Mouse (Mus musculus) embryo, embryonic 11.5 days (tissue): Measurements from ENCODE around the gene Hist1h4h.
A peak's percentile ranks its signal among the peaks of the same experiment; 100 is the strongest.
"Not testable (repeated sequence)": the region's sequence is repeated elsewhere in the genome, so short reads cannot be mapped to it uniquely, and the experiment has no call there.

Experiments
- DNase-seq: peaks from one replicate; pipeline ENCODE4 v3.0.0-alpha.2; 2012; ENCODE audit warnings: low read depth, low spot score

Hist1h4h gene

DNA sequence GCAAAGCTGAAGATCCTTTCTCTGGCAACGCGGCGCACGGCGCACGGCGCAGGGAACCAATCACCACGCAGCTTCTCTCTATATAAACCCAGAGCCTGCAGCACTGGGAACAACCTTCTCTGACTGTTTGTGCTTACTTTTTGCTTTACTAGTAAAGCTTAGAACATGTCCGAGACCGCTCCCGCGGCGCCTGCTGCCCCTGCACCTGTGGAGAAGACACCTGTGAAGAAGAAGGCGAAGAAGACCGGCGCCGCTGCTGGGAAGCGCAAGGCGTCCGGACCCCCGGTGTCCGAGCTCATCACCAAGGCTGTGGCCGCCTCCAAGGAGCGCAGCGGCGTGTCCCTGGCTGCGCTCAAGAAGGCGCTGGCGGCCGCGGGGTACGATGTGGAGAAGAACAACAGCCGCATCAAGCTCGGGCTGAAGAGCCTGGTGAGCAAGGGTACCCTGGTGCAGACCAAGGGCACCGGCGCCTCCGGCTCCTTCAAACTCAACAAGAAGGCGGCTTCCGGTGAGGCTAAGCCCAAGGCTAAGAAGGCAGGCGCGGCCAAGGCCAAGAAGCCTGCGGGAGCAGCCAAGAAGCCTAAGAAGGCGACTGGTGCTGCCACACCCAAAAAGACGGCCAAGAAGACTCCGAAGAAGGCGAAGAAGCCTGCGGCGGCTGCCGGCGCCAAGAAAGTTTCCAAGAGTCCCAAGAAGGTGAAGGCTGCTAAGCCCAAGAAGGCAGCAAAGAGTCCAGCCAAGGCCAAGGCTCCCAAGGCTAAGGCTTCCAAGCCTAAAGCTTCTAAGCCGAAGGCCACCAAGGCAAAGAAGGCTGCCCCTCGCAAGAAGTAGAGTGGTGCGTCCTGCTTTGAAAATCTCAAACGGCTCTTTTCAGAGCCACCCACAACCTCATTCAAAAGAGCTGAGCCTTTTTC, 24.3 kb downstream of the Hist1h4h start:
- no peak for DNase-seq

DNA sequence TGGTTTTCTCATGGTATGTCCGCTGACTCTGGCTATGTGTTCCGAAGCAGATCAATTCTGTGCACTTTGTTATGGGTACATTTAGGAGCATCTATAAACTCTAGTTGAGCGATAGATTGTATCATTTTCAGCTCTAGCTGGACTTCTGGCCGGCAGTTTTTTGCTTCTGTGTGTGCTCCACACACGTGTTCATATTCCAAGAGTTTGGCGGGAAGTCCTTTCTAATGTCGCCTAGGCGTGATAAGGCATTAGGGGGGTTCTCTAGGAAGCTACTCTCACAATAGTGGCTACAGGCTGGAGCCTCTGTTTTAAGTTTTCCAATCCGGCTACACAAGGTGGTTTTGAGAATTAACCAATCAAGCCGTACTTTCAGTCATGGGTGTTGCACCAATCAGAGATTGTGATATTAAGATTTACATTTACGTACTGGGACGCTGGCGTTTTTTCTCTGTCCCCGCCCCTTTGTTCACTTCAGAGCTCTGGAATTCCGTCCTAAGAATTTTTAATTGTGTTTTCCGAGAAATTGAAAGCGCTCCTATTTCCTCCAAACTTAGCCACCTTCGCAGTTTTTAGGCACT, 25.1 kb downstream of the Hist1h4h start:
- DNase-seq = no peak

DNA sequence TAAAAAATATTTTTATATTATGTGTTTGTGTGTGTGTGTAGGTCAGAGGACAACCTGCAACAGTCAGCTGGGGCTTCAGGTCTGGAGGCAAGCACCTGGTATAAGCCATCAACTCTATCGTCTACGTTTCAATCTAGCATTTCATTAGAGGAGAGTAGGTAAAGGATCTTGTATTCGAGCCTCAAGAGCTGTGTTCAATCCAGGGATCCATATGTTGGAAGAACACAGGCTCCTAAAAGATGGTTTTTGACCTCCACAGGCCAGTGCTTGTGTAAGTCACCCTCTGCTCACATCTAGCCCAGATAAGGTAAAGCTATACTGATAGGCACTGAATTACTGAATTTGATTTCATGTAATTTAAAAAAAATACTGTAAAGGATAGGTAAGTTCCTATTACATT, 26.1 kb downstream of the Hist1h4h start:
- DNase-seq = no peak

DNA sequence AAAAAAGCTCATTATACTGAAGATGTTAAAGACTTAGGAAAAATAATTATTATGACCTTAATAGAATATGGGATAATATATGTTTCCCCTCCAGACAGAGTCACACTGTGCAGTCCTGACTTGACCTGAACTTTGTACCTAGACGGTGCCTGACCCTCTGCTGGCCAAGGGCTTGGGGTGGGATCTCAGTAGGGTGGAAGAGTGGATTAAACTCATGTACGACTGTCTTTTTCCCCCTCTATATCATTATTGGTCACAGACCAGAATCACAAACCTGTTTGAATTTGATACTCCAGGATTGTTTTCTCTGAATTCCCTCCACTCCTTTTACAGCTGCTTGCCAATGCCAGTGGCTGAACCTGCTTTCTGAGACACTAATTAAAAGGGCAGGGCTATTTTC, 29.8 kb downstream of the Hist1h4h start:
- DNase-seq = not testable (repeated sequence)

DNA sequence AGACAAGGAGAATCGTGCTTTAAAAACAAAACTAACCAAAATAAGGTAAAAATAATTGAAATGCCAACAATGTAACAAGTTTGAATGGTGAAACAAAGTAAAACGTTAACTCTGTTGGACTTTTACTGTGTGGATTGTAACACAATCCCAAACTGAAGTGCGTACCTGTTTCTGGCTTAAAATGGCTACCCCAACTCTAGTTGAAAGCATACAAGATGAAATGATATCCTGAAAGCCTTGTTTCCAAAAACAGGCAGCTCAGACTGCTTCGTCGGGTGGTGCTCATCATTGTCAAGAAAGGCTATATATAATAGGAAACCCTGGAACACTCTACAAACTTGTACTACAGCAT, 30.7 kb downstream of the Hist1h4h start:
- DNase-seq = not testable (repeated sequence)

DNA sequence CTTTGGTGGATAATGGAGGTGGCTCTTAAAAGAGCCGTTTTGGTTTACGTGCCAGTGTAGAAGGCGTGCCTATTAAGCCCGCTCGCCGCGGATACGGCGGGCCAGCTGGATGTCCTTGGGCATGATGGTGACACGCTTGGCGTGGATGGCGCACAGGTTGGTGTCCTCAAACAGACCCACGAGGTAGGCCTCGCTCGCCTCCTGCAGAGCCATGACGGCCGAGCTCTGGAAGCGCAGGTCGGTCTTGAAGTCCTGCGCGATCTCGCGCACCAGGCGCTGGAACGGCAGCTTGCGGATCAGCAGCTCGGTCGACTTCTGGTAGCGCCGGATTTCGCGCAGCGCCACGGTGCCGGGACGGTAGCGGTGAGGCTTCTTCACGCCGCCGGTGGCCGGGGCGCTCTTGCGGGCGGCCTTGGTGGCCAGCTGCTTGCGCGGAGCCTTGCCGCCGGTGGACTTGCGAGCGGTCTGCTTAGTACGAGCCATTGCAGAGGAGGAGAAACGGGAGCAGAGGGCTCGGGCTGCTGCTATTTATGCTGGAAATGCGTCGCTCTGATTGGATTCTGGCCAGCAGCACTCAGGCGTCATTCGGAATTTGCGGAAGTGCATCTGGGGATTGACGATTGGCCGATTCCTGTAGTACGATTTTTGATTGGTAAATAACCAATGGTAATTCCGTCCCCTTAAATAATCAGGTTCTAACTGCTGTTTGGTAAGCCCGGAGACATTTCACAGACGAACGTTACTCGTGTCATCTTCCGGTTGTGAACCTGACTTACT, 31.2 kb downstream of the Hist1h4h start, which contains the start of gene Hist1h3e:
Gene Hist1h3e, minus strand, starts transcription at position 487 of the 777 bp plus-strand sequence.
- DNase-seq = peak; percentile 94

DNA sequence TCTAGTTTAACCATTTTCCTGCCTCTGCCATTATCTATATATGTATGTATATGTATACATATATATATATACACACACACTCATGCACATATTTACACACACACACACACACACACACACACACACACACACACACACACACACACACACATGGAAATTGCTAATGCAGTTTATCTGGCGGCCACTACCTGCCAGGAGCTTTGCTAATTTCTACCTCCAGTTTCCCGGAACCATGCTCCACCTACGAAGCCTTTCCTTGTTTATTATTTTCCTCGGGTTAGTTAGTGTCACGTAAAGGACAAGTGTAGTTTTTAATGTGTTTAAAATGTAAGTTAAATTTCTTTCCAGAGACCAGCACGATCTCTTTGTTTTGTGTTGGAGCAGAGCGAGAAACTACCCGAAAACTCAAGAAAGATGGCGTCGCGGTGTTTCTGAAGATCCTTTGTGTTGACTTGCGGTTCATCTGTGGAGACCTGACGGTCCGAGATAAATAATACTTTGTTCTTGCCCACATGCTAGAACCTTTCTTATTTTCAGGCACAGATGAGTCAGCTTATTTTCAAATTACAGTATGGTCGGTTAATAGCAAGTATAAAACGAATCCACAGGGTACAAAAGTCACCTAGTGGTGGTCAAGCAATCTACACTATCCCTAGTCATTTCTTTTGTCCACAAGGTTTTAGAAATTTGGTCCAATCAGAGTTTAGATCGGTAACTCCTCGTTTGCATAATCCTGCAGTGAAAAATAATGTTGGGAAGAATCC, 32.0 kb downstream of the Hist1h4h start:
- no peak for DNase-seq

DNA sequence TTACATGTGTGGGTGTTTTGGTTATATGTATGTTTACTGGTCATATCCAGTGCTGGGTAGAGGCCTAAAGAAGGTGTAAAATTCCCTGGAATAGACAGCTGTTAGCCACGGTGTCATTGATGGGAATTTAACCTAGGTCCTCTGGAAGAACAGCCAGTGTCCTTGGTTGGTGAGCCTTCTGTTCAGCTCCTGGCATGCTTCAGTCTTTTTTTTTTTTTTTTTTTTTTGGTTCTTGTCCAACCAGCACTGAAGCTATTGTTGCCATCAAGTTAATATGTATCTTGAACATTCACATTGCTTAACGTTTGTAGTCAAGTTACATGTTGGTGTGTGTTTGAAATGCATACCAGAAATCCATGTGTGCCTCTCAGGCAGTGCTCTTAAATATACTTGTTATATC, 33.6 kb downstream of the Hist1h4h start:
- DNase-seq = no peak

DNA sequence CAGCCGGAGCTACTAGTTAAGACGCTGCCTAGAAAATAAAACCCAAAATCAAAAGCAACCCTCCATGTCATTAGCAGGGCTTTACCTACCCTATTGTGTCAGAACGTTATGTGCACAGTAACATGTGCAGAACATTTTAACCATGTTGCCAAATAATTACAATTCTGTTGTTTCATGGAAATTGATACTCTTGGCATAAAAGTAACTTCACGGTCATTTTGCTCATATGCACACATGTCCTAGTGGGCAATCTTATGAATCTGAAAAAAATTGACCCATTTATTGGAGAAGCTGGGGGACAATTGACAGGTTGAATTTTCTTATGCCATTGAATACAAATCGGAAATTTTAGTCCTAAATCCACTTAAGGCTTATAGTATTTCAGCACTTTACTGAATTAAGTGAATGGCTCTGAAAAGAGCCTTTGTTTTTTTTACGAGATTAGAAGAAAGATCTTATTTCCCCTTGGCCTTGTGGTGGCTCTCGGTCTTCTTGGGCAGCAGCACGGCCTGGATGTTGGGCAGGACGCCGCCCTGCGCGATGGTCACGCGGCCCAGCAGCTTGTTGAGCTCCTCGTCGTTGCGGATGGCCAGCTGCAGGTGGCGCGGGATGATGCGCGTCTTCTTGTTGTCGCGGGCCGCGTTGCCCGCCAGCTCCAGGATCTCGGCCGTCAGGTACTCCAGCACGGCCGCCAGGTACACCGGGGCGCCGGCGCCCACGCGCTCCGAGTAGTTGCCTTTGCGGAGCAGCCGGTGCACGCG, 39.6 kb downstream of the Hist1h4h start:
- not testable (repeated sequence) for DNase-seq

DNA sequence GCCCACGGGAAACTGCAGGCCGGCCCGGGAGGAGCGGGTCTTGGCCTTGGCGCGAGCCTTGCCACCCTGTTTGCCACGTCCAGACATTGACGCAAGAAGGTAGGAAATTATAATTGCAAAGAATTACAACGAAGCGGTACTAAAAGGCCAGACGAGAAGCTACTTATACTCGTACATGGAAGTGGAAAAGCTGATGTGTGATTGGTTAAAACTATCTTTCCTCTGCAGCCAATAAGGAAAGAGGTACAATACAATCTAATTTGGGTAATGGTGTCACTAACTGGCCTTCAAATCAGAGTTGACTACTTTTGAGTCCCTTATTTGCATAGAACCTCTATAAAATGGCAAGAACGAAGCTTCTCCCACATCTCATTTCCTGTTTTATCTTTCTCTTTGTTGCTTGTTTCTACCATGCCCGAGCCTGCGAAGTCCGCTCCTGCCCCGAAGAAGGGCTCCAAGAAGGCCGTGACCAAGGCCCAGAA, 40.2 kb downstream of the Hist1h4h start, which contains the start of the genes Hist1h2ae and Hist1h2bg:
Gene Hist1h2ae, minus strand, starts transcription at position 199 of the 482 bp plus-strand sequence.
Gene Hist1h2bg, plus strand, starts transcription at position 375 of the 482 bp plus-strand sequence.
- no peak for DNase-seq

DNA sequence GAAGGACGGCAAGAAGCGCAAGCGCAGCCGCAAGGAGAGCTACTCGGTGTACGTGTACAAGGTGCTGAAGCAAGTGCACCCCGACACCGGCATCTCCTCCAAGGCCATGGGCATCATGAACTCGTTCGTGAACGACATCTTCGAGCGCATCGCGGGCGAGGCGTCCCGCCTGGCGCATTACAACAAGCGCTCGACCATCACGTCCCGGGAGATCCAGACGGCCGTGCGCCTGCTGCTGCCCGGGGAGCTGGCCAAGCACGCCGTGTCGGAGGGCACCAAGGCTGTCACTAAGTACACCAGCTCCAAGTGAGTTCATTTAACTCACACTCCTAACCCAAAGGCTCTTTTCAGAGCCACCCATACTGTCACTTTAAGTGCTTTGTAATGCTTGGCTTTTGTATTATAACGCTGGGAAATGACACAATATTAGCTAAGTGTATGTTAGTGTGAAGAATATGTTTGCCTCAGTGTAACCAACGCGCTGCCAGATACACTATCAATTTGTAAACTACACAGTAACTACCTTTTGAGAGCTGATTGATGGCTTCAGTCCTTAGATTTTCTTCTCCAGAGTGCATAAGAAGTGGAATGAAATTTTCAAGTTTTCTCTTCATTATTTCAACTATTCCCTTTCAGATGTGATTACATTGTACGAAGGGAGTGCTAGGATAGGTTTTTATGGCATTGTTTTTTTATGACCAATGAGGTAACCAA, 40.8 kb downstream of the Hist1h4h start:
- not testable (repeated sequence) for DNase-seq

DNA sequence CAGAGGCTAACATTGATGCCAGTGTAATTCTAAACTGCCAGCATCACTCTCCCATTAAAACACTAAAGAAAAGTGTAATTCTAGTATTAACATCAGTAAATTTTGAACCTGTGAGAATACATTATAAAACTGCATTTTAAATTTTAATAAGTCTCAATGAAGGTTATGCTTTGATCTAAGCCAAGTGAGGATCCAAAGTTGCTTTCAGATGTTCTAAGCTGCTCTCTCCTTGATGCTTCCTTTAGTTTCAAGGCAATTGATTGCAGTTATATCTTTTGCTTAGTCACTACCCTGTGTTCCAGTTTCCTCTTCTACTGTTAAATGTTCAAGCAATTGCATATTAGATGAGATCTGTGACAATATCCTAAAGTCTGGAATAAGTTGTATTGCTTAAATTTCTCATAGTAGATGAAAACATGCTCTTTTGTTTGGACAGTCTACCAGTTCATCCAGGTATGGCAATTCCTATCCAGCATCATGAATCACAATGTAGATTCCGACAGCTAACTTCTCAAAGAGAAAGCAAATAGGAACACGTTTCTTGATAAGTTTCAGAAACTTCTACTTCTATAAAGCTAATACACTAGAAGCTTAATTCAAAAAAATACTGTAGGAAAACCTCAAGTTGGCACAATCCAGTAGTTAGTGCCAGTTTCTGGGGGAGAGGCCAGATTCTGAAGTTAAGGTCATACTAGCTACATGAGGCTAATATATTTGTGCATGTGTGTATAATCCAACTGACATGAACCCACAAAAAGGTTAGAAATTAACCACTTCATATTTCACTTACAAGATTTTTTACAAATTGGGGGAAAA, 41.6 kb downstream of the Hist1h4h start:
- no peak for DNase-seq

DNA sequence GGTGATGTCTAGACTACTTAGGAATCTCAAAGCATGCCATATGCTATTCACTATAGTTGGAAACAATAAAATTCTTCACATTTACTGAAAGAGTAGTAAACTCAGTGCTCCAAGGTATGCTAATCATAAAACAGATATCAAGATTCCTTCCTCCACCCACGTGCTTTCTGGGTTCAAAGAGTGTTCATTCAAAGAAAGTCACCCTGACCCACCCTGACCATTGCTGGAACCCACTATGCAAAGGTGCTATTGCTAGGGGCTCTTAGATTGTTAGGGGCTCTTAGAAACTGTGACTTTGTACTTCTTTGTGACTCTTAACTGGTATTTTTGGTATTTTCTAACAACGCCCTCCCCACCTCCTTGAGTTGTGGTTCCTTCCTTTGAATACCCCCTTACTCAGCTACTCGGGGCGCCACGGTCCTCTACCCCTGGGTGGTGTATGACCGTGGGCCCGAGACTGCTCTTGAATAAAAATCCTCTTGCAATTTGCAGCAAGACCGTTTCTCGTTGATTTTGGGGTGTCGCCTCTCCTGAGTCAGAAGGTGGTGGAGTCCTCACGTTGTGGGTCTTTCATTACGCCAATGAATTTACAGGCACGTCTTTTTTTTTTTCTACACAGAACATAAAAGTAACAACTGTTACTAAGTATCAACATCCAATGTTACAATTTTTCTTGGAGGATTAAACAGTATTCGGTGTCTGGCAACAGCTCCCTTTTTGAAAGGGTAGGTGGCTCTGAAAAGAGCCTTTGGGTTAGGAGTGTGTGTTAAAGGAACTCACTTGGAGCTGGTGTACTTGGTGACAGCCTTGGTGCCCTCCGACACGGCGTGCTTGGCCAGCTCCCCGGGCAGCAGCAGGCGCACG, 42.4 kb downstream of the Hist1h4h start:
- DNase-seq = not testable (repeated sequence)

DNA sequence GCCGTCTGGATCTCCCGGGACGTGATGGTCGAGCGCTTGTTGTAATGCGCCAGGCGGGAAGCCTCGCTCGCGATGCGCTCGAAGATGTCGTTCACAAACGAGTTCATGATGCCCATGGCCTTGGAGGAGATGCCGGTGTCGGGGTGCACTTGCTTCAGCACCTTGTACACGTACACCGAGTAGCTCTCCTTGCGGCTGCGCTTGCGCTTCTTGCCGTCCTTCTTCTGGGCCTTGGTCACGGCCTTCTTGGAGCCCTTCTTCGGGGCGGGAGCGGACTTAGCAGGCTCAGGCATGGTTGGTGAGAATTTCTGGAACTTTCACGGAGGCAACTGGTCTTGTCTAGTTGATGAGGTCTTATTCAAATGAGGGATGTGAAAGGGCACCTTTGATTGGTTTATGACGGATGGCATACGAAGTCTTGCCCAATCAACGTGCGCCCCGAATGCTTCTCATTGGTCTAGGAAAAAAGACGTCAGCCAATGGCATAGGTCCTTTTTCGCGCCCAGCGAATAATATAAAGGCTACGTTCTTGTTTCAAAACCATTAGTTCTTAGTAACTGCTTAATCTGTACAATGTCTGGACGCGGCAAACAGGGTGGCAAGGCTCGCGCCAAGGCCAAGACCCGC, 43.2 kb downstream of the Hist1h4h start, which contains the start of the genes Hist1h2bf and Hist1h2ad:
Gene Hist1h2bf, minus strand, starts transcription at position 299 of the 627 bp plus-strand sequence.
Gene Hist1h2ad, plus strand, starts transcription at position 484 of the 627 bp plus-strand sequence.
- peak; percentile 91 for DNase-seq

DNA sequence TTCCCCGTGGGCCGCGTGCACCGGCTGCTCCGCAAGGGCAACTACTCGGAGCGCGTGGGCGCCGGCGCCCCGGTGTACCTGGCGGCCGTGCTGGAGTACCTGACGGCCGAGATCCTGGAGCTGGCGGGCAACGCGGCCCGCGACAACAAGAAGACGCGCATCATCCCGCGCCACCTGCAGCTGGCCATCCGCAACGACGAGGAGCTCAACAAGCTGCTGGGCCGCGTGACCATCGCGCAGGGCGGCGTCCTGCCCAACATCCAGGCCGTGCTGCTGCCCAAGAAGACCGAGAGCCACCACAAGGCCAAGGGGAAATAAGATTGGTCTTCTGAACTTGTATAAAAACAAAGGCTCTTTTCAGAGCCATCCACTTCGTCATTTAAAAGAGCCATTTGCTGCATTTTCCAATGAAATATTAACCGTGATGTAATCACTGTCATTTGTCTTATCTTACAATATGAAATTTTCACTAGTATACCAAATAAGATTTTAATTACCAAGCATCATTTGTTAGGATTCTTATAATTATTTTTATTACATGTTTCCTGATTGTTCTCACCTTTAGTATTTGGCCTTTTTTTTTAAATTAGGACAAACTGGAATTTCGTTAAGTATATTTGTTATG, 43.8 kb downstream of the Hist1h4h start:
- not testable (repeated sequence) for DNase-seq

DNA sequence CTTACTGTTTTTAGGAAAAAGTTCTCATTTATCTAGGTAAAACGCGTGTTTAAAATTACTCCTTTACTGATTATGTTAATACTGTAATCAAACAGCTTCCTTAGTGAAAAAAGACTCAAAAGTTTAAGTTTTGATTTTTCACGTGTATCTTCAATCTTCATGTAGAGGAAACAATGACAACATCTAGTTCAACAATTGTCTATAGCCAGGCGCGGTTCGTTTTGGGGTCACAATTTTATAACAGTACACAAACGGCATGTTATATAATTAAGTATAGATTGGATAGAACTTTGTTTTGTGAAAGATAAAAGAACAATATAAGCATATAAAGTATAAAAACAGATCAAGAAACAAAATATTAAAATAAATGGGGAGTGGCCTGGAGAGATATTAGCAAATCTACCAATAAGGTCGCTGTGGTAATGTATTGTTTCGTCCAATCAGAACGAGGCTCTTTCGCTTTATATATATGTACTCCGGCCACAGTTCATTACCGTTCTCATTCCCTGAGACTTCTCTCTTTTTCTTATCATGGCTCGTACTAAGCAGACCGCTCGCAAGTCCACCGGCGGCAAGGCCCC, 44.5 kb downstream of the Hist1h4h start, which contains the start of gene Hist1h3d:
Gene Hist1h3d, plus strand, starts transcription at position 493 of the 581 bp plus-strand sequence.
- DNase-seq = no peak
